Mouse (Mus musculus) lung, embryonic 14.5 days (tissue): ENCODE results near the gene Ntm. TPM values are rescaled to one million over a fixed set of nuclear protein-coding genes. Genes with fewer than 3 reads are reported as not detected.

Experiments used
- ATAC-seq: fragments of 200-750 bp; cut with Nextera tagmentation; 2 replicates; pipeline ENCODE4 v1.8.0; 2017; ENCODE audit warnings: mild to moderate bottlenecking, moderate TSS enrichment, moderate library complexity; ENCODE audit not compliant: insufficient read depth
- DNase-seq: peaks from one replicate; pipeline ENCODE4 v3.0.0-alpha.2; 2015
- H3K27ac ChIP-seq: fragments of 300-500 bp; sonication (generic); 2 replicates; pipeline ENCODE4 v1.5.1; 2014; ENCODE audit warnings: low read depth, mild to moderate bottlenecking, moderate library complexity
- H3K27me3 ChIP-seq: fragments of 300-500 bp; sonication (generic); 2 replicates; pipeline ENCODE4 v1.6.1; 2014; ENCODE audit warnings: low read length, control low read depth; ENCODE audit not compliant: insufficient read depth
- H3K36me3 ChIP-seq: fragments of 300-500 bp; sonication (generic); 2 replicates; pipeline ENCODE4 v1.6.1; 2014; ENCODE audit warnings: control low read depth; ENCODE audit not compliant: insufficient read depth
- H3K4me1 ChIP-seq: fragments of 300-500 bp; sonication (generic); 2 replicates; pipeline ENCODE4 v1.6.1; 2014; ENCODE audit warnings: antibody characterized with exemption, control low read depth; ENCODE audit not compliant: insufficient read depth
- H3K4me2 ChIP-seq: fragments of 300-500 bp; sonication (generic); 2 replicates; pipeline ENCODE4 v1.6.1; 2014; ENCODE audit warnings: mild to moderate bottlenecking
- H3K4me3 ChIP-seq: fragments of 300-500 bp; sonication (generic); 2 replicates; pipeline ENCODE4 v1.5.1; 2014; ENCODE audit warnings: low read depth, low read length
- H3K9ac ChIP-seq: fragments of 300-500 bp; sonication (generic); 2 replicates; pipeline ENCODE4 v1.6.1; 2014
- H3K9me3 ChIP-seq: fragments of 300-500 bp; sonication (generic); 2 replicates; pipeline ENCODE4 v1.6.1; 2016; ENCODE audit warnings: low read depth, low read length, control low read depth
- CTCF ChIP-seq: IDR thresholded peaks from 2 replicates; pipeline ENCODE4 v1.5.1; 2016; ENCODE audit warnings: antibody characterized with exemption, low read depth
- WGBS: fragments of 180-500 bp; shearing (Covaris S2); extraction: QIAGEN DNeasy Blood & Tissue Kit; methylation state at CpG from one replicate; pipeline ENCODE4 v1.1.7; 2014; 5-methylcytosine and 5-hydroxymethylcytosine counted together
- polyA plus RNA-seq: library from polyadenylated mRNA; unstranded; fragments of >200 nt; fragmentation: Nextera tagmentation; extraction: Ambion mirVana; gene quantifications from 2 replicates; pipeline ENCODE4 v1.2.1, GENCODE M21; 2014

Gene Ntm
- polyA plus RNA-seq, 1 experiment from 2014 or later = 22.1 TPM

DNA sequence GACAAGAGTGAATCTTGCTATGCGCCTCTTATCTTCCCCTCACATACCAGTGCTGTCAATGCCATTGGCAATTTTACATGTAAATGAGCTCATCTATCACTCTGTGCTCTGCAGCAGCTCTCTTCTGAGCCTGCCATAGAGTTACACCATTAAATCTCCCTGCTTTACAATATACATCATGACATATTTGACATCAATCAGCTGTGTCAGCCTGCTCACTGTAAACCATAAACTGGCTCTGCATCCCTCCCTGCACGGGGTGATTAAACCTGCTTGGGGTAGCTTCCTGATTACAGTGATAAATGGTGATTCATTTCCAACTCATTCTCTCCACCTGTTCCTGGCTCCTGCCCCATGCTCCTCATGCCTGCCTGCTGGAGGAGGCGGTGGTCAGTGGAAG lies 439.7 kb downstream of the Ntm start:
- H3K4me2 ChIP-seq = no peak overlapping the region
- no peak overlapping the region for H3K4me3 ChIP-seq
- 38% methylated on average over 3 of the region's 3 CpGs for WGBS
- no peak for TF ChIP-seq CTCF
- H3K4me1 ChIP-seq = no peaks in the 10 kb centered on the region
- H3K27ac ChIP-seq = no peak overlapping the region
- H3K9ac ChIP-seq = no peak overlapping the region
- no peaks in the 10 kb centered on the region for H3K9me3 ChIP-seq
- DNase-seq (no peak), ATAC-seq (no peak)
- H3K36me3 ChIP-seq = no peaks in the 10 kb centered on the region
- no peaks in the 10 kb centered on the region for H3K27me3 ChIP-seq

- H3K27ac ChIP-seq = no peak overlapping the region
- H3K27me3 ChIP-seq = no peaks in the 10 kb centered on the region
- H3K4me3 ChIP-seq = no peak overlapping the region
- ATAC-seq (no peak), DNase-seq (no peak)
- H3K9ac ChIP-seq = no peak overlapping the region
- H3K9me3 ChIP-seq = no peaks in the 10 kb centered on the region
- no peaks in the 10 kb centered on the region for H3K4me1 ChIP-seq
- no peak overlapping the region for H3K4me2 ChIP-seq
- 64% methylated on average over 2 of the region's 2 CpGs for WGBS
- no peaks in the 10 kb centered on the region for H3K36me3 ChIP-seq
- no peak for TF ChIP-seq CTCF
Measured at GRCm38 (mm10) chr9:29519181-29519580, 443.8 kb downstream of the Ntm start.

GRCm38 (mm10) chr9:29516688-29517087 lies 446.3 kb downstream of the Ntm start:
- no peaks in the 10 kb centered on the region for H3K9me3 ChIP-seq
- H3K9ac ChIP-seq = no peak overlapping the region
- 56% methylated on average over 2 of the region's 2 CpGs for WGBS
- no peaks in the 10 kb centered on the region for H3K4me1 ChIP-seq
- no peak overlapping the region for H3K4me3 ChIP-seq
- H3K36me3 ChIP-seq = no peaks in the 10 kb centered on the region
- H3K4me2 ChIP-seq = no peak overlapping the region
- TF ChIP-seq CTCF = no peak
- H3K27me3 ChIP-seq = no peaks in the 10 kb centered on the region
- no peak overlapping the region for H3K27ac ChIP-seq
- ATAC-seq = no peak
- DNase-seq = no peak

- Histone ChIP-seq H3K27me3 (no peaks in the 10 kb centered on the region), H3K4me2 (no peak overlapping the region), H3K4me3 (no peak overlapping the region), H3K4me1 (no peaks in the 10 kb centered on the region), H3K27ac (no peak overlapping the region), H3K9ac (no peak overlapping the region), H3K36me3 (no peaks in the 10 kb centered on the region), H3K9me3 (no peaks in the 10 kb centered on the region)
- no peak for ATAC-seq
- DNase-seq = no peak
- WGBS = 88% methylated on average over 17 of the region's 17 CpGs
- no peak for TF ChIP-seq CTCF
Measured at GRCm38 (mm10) chr9:29514588-29515356, 448.2 kb downstream of the Ntm start.

GRCm38 (mm10) chr9:29496002-29496401 lies 466.9 kb downstream of the Ntm start:
- H3K36me3 ChIP-seq = no peaks in the 10 kb centered on the region
- DNase-seq = no peak

DNA sequence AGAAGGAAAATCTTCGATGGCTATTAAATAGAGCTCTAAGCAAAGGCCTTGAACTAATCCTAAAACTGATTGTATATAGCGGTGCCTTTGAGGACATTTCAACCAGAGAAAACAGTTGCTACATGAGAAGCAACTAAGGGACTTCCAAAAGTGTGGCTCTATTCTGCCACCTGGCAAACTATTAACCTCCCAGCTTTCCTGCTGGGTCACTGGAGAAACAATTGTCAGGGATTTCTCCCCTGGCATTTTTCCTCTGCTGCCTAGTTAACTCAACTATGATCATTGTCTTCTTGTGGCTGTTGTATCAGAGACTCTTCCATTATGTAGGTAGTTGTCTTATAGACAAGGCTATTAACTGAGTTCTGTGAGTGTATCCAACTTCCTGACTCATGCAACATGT lies 480.7 kb downstream of the Ntm start:
- ATAC-seq (no peak), DNase-seq (no peak)
- no peak overlapping the region for H3K9ac ChIP-seq
- no peaks in the 10 kb centered on the region for H3K36me3 ChIP-seq
- no peaks in the 10 kb centered on the region for H3K9me3 ChIP-seq
- no peaks in the 10 kb centered on the region for H3K4me1 ChIP-seq
- H3K27ac ChIP-seq = no peak overlapping the region
- no peak for TF ChIP-seq CTCF
- WGBS = 91% methylated on average over 2 of the region's 2 CpGs
- H3K4me3 ChIP-seq = no peak overlapping the region
- no peak overlapping the region for H3K4me2 ChIP-seq
- H3K27me3 ChIP-seq = no peaks in the 10 kb centered on the region

More at GRCm38 (mm10) chr9:29496002-29496401, 466.9 kb downstream of the Ntm start:
- Histone ChIP-seq H3K4me3 (no peak overlapping the region), H3K9ac (no peak overlapping the region), H3K4me2 (no peak overlapping the region), H3K9me3 (no peaks in the 10 kb centered on the region), H3K4me1 (no peaks in the 10 kb centered on the region), H3K27ac (no peak overlapping the region), H3K27me3 (no peaks in the 10 kb centered on the region)
- no peak for TF ChIP-seq CTCF
- 44% methylated on average over 2 of the region's 2 CpGs for WGBS
- ATAC-seq = no peak

DNA sequence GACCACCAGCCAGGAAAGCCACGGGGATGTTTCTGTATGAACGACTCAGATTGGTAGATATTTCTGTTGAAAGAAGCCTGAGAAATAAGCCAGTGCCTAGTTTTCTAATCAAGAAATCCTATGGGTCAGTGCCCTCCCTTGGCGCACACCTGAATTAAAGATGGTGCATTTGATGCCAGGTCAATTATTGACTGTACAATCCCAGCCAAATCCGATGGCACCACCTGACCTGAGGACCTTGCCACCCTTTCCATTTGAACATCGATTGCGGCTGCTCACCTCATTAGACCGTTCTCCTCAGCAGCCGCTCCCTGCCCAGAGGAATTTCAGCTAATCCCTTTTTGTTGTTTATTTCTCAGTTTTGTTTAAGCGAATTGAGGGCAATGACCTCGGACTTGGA lies 483.9 kb downstream of the Ntm start:
- no peak for DNase-seq
- H3K4me1 ChIP-seq = no peaks in the 10 kb centered on the region
- 49% methylated on average over 10 of the region's 10 CpGs for WGBS

More for the DNA sequence above, 483.9 kb downstream of the Ntm start:
- H3K27ac ChIP-seq = no peak overlapping the region
- no peaks in the 10 kb centered on the region for H3K27me3 ChIP-seq
- no peak overlapping the region for H3K9ac ChIP-seq
- ATAC-seq = no peak
- no peak overlapping the region for H3K4me3 ChIP-seq
- TF ChIP-seq CTCF = no peak
- no peak overlapping the region for H3K4me2 ChIP-seq
- H3K9me3 ChIP-seq = no peaks in the 10 kb centered on the region
- no peaks in the 10 kb centered on the region for H3K36me3 ChIP-seq
